Mouse (Mus musculus) adrenal gland, adult 18-20 months (tissue): ENCODE data around the gene Adam17. TPM values are rescaled to one million over a fixed set of nuclear protein-coding genes. Genes with fewer than 3 reads are reported as not detected.

Experiments
- DNase-seq, 2 experiments: peaks; one replicate each; pipeline ENCODE4 v3.0.0; 2021 to 2022; ENCODE audit warnings: low spot score in 2 of 2
- total RNA-seq, 2 experiments: library from RNA; stranded (reverse); gene quantifications; 1 replicate in 1 of 2; 2 replicates in 1 of 2; pipeline ENCODE4 v1.2.3; 2021

The Adam17 gene
- total RNA-seq, 2 experiments from 2014 or later: 34.2 to 41.0 TPM

DNA sequence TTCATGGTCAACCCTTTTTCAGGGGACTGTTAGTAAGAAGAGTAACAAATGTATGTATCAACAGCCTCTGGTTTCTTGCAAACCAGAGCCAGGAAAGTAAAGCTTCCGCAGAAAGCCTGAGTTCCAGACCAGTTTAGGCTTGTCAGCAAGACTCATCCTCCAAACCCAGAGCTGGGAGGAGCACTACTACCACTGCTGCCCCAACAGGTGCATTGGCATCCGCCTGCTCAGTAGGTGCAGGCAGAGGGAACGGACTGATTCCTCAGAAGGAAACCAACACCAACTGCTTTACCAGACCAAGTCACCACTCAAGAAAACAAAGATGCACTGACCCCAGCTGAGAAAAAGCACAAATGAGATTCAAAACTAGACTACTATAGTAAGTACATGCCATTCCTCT is 10.2 kb downstream of the Adam17 start:
- DNase-seq: no peak

DNA sequence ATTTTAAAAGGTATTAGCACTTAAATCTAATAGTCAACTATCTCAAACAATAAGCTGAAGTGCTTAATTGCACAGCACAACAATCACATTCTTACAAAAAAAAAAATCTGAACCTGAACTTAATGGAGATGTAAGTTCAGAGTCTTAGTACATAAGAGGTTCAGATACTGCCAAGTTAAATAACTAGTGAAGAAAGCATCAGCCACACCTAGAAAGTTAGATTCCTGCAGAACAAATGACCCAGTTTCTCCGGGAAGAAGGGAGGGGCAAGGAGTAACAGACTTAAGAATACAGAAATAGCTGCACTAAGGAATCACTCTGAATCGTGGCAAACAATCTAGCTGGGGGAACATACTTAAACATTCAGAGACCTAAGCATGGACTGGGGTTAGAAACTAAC is 10.7 kb downstream of the Adam17 start:
- DNase-seq: no peak

DNA sequence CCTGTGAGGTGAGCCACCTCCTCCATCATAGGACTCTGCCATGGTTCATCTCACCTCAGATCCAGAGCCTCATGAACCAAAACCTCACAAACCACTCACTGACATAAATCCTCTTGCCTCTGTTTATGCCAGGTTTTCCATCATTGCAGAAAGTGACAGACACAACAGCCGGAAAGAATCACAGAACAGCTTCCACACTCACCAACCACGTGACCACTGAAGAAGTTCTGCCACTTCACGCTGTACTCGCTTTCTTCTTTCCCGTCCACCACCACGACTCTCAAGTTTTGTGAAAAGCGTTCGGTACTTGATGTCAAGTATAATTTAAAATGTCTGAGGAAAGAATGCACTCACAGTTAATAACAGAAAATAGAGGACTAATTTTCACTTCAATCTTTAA is 19.8 kb downstream of the Adam17 start:
- DNase-seq: no peak

DNA sequence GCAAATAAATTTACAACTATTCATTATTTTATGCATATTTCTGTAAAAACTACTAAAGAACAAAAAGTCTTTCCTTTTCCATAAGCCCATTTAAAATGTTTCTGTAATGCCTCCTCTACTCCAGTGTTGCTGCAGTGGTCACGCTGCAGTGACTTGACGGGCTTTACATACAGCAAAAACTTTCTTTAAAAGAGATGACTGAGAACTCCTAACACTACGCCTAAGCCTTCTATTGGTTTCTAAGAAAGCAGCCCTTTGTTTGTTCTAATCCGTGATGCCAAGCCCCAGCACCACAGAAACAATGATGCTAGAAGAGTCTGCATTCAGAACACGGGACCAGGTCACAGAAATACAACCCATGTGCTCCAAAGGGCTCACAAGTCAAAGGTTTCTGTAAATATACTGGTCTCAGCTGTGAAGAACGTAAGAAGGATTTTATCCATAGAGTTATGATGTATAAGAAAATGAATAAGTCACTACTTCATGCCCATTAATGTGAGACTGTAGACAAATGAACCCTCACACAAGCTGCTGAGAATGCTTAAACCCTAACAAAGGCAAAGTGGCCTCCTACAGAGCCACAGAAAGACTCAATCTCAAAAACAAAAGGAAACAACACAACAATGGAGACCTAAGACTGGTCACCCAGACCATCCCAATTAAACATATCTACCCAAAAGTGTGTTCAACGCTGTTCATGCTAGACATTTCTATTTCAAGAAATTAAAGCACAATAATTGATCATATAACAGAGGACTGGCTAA is 23.1 kb downstream of the Adam17 start:
- DNase-seq: no peak

DNA sequence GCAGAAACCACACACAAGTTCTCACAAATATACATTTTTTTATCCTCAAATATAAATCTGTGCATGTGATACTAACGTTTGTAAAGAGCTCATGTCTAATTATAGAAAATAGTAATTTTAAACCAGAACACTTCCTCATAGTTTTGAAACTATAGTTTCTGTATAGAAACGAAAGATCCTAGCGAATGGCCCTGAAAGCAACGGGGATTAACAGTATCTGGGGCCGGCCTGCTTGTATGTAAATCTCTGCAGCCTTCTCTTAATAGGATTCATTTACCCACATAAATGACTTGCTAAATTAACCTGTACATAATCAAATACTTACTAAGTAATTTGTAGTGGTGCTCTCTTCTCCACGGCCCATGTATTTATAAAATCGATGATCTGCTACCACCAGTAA is 26.5 kb downstream of the Adam17 start:
- no peak for DNase-seq

DNA sequence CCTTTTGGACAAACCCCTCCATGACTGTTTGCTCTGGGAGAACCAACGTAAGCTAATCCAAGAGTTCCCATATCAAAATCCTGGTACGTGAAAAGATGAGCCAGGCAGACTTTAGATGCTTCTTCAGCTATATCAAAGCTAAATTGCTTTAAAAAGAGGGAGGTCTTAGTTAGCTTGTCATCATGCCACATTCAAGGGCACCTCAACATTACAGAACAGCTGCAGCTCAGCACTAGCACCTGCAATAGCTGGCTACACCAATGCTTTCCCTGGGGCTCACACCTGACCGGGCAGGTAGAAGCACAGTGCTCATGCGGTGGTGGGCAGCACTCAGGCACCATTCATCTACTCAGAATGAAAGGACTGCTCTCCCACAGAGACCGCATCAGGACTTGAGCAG is 32.8 kb downstream of the Adam17 start:
- no peak for DNase-seq

DNA sequence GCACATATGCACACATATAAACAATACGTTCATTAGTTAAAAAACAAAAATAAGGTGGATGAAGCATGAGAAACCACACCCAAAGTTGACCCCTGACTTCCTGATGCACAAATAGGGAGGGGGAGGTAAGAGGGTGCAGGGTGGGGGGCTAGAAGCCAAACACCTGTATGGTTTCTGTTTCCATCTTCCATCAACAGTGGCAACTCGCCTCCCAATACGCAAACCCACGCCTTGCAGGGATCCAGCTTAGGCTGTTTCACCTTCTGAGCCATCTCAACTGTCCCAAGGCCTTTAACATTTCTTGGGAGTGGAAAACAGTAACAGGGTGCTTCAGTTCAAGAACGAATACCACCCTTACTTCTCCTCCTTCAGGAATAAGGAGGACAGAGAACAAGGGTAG is 36.3 kb downstream of the Adam17 start:
- DNase-seq: no peak

DNA sequence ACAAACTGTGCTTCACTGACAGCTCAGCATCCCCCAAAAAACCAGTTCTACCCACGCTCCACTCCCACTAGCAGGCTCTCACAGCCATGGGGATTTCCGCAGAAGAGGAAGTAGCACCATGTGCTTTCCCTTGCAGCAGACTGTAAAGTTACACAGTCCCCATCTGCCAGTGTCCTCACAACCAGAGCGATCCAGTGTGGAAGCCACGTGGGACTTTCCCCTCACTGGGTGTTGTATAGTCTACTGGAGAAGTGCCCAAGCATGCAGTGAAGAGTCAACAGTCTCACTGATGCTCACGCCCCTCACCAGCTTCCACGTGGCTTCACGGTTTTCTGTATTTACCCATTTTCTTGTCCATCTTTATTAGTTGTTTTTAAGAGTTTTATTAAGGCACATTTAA is 37.6 kb downstream of the Adam17 start:
- no peak for DNase-seq

DNA sequence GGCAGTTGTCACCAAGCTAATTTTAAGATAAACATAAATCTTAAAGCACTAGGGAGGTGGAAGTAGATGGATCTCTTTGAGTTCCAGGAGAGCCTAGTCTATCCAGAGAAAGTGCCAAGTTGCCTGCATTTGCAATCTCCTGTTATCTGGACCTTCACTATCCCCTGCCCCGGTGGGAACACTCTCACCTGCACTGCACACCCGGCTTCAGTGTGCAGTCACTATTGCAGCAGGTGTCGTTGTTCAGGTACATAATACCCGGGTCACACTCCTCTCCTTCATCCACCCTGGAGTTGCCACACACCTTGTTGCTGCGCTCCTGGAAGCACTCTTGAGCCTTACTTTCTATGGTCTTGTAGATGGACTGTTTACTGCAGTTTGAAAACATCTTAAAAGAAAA is 39.7 kb downstream of the Adam17 start:
- no peak for DNase-seq

DNA sequence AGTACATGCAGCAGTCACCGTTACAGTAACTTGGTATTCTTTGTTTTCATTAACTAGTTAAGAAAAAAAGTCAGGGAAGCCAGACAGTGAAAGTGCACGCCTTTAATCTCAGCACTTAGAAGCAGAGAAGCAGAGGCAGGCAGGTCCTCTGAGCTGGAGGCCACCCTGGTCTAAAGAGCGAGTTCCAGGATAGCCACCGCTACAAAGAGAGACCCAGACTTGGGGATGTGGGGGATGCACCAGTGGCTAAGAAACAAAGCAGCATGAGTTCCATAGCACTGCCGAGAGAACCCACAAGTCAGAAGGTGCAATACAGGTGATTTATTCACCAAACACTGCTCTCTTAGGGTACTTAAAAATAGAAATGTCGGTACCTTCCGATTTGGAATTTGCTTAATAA is 40.4 kb downstream of the Adam17 start:
- no peak for DNase-seq

DNA sequence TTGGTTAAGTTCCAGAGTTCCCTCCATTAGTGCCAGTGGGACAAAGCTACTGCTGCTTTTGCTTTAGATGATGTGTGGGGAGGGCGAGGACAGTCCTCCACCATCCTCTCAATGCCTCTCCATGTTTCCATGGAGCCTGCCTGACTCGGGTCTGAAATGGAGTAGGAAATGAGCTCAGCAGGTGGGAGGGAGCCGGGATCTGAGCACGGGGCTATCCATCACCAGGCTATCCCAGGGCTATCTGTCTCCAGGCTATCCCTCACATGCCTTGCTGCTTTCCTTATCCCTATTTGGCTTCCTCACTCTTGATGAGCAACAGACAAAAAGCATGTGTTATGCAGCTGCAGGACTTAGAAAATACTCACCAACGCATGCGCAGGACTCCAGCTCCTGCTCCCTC is 41.7 kb downstream of the Adam17 start:
- no peak for DNase-seq

DNA sequence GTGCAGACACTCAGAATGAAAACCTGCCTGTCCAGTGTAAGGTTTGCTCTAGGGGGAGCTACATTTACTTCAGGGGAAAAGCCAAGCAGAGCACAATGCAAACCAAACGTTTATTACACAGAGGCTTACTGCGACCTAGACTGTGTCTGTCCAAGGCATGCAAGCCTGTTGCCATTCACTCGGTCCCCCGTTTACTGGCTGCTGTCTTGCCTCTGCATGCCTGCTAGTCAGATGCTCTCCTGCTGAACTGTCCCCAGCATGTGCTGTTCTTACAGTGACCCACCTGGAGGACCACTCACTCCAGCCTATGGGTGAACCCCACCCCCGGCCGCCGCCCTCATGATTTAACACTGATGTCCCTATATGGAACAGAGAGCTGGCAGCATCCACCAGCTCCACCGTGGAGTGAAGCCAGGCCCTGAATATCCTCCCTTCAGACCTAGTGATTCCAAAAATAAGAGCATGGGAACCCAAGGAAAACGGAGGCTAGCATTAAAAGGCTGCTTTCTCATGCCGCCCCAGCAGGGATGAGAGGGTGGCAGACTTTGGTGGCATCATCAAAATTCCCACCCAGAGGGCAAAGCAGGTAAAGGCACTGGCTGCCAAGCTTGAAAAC is 42.4 kb downstream of the Adam17 start:
- DNase-seq: no peak

DNA sequence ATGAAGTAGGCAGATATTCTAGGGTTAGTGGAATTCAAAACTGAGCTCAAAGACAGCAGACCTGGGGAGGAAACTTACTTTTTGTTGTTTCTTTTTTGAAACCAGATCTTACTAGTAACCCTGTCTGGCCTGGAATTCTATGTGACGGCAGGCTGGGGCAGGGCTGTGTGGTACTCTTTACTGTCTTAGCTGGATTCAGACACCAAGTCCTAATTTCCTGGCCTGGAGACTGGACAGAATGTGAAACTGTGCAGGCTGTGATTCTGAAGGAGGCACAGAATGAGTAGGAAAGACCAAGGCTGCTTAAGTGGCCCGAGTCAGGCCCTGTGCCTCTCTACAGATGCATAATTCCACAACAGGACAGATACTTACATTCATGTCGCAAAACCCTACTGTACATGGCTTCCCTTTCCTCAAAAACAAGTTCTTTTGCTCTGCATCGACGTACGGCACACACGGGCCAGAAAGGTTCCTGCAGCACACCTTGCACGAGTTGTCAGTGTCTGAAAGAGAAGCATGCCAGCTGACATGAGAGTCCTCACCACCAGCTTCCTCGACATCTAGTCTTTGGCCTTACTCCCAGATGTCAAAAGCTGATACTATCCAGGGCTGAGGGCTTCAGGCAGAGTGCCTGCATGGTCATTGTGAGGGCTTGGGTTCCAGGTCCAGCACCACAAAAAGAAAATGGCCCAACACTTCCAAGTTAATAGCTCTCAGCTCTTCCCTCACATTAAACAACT is 43.6 kb downstream of the Adam17 start:
- DNase-seq: no peak

DNA sequence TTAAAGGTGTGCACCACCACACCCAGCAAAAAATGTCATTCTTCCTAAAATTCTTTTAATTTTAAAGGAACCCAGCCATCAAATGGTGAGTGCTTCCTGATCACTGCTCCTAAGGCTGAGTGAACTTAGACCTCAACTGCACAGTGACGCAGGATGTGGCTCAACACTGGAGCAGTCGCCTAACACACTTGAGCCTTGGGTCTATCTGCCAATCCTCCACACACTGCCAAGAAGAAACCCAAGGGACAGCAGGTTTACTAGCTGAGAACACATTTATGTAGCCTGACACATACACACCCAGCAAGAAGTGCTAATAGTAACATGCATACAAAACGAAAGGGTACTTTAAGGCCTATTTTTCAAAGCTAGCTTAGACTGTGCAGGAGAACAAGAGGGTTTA is 47.1 kb downstream of the Adam17 start:
- DNase-seq: no peak

DNA sequence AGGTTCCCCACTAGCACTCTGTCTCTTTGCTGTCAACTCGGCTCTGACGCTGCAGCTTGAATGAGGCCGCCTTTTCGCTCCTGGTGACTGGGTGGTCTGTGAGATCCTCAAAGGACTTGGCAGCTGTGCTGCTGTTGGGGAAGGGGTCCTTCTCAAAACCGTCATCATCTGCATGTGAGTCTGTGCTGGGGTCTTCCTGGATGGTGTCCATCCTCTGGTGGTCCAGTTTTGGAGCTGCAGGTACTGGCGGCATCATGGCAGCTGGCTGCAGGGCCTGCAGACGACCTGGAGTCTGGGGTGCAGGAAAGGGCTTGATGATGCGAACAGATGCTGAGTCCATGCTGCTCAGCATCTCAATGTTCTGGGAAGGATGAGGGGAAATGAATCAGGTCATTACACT is 48.2 kb downstream of the Adam17 start:
- DNase-seq: no peak

DNA sequence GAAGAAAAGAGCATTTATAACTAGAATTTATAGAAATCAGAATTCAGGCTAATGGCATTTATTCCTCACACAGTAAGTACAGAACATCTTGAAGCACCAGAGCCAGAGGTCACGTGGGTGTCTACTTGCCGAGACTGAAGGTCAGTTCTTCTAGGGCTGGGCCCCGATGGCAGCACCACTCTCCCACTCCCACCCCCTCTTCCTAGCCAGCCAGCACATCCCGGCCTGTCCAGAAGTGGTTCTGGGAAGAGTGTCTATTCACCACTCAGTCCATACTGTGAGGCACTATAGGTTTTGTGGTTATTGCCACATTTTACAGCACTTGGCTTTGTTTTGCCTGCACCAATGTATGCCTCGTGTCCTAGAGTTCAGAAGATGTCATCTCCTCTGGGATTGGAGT is 49.3 kb downstream of the Adam17 start:
- DNase-seq: no peak

DNA sequence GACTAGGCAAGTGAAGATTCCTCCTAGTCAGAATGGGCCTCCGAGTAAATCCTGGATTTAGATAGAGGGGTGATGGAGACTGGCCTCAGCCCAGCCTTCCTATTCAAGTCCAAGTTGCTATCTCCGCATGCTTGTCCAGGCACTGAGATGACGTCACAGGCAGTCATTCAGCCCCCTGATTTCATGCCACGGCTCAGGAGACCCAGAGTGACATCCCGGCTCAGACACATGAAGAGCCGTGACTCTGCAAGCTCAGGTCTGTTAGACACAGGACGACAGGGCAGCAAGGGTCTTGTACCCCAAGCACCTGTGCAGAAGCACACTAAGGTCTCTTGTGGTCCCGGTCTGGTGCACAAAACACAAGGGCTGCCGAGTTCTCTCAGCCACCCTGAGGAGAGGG is 50.6 kb downstream of the Adam17 start:
- DNase-seq: no peak

DNA sequence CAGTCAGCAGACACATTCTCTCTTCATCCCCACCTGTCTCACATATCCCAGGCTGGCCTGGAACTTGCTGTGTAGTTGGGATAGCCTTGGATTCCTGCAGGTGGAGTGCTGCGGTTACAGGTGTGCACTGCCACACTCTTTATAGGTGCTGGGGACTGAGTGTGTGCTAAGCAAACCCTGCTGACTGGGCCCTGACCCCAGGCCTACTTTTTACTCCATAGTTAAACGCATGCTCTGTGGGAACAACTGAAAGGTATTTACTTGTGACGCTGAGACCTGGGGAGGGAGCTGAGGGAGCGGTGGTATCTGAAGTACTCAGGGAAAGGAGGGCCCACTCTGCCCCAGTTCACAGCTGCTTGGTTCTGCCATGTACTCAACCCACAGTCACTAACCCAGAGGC is 51.1 kb downstream of the Adam17 start:
- no peak for DNase-seq

DNA sequence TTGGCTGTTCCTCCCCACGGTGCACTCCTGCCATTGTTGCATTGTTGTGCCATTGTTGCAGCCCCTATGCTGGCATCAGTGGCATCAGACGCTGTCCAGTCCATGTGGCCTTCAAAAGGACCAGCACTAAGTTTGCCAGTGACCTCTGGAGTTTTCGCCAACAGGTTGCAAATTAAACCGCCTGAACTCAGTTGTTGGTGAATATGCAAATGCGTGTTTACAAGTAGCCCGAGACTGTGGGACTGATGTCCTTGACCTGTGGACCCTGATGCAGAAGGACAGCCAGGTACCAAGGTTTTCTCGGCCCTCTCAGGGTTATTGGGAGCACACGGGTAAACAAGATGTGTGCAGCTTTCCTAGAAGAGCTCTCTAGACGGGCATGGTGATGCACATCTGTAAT is 52.3 kb downstream of the Adam17 start:
- DNase-seq: no peak

DNA sequence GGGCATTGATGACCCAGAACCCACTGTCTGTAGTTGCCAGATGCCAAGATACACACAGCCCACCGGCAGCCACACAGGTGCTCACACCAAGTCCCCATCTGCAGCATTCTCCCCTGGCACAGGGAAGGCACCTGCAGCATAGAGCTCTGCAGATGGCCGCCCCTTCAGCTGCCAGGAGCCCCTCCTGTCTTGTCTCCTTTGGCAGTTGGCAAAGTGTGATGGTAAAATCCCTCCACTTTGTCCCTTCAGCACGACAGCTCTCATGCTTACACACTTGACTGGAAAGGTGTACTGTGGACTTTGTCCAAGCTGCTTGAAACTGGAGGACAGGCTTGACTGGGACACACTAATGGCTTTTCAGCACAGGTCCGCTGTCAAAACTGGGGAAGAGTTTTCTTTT is 53.1 kb downstream of the Adam17 start:
- DNase-seq: no peak

DNA sequence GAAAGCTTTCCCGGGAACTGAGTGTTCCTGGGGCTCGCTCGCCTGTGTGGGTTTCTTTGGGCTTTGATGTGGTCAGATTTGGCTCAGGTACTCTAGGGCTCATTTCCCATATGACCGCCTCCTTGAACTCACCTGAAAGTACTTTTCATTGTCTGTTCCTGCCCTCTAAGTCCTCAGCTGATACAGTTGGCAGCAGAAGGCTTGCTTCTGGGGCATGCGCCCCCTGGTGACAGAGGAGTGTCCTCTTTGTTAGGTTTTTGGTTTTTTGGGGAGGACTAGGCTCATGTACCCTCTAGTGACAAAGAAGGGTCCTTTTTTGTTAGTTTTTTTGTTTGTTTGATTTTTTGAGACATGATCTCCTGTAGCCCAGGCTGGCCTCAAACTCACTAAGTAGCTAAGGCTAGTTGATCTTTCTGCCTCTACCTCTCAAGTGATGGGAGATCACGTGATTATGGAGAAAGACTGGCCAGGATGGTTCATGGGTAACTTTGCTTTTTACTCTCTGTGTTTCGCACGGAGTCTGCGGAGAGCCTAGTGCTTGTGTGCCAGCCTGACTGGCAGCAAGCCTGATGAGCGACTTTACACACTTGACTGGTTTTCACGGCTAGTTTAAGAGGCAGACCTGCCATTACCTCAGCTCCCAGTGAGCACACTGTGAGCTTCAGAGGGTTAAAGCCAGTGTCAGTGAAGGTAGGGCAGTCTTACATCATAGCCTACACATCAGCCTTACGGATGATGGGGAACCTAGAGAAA is 55.1 kb downstream of the Adam17 start:
- DNase-seq: peak; percentile 55 to 63

DNA sequence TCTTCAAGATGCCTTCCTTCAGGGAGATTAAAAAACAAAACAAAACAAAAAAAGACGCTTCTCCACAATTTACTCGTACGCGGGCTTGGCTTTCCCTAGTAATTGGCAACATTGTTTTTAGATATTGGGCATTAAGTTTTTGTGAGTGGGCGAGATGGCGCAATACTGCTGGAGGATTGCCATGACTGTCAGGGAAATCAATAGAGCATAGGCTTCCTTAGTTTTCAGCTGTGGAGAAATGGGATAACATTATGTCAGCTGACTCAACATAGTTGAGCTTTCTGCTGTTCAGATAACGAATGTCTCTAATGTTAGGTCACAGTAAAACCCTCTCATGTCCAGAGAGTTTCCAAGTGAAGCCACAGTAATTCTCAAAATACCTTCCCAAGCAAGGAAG is 56.6 kb downstream of the Adam17 start:
- DNase-seq: peak; percentile 66
